Mouse (Mus musculus): ENCODE results near the gene Kctd4.

Kctd4 gene

GRCm38 (mm10) chr14:75992371-75992770 lies 37.6 kb downstream of the Kctd4 start:
- no peak for DNase-seq

- no peak for DNase-seq
Observed at GRCm38 (mm10) chr14:75998082-75998481, 43.3 kb downstream of the Kctd4 start.

- no peak for DNase-seq
Observed at GRCm38 (mm10) chr14:76001781-76002180, 47.0 kb downstream of the Kctd4 start.

DNA sequence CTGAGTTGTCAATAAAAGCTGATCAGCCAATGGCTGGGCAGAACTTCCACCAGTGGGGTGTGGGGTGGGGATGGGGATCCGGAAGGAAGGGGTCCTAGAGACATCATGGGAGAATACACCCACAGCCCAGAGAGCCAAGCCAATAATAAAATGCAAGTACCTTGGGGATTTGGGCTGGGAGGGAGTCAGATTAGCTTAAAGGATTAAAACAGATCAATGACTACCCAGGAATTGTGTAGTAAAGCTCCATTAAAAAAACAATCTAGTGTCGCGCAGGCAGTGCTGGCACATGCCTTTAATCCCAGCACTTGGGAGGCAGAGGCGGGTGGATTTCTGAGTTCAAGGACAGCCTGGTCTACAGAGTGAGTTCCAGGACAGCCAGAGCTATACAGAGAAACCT lies 50.2 kb downstream of the Kctd4 start:
- no peak for DNase-seq

DNA sequence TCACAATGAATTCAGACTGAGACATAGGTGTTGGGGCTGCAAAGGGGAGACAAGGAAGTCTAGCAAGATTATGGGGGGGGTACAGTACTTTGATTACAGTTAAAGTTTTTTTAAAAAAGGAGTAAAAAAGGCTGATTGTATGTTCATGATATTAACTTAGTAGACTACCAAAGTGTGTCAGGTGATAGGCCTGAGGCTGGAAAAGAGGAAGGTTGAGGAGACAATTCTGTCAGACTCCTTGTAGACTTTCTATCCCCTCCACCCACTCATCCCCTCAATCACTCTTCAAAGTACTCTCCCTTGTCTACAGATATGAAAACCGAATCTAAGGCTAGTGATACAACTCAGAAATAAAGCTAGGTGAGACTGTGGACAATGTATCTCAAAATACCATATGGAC lies 53.4 kb downstream of the Kctd4 start:
- no peak for DNase-seq

DNA sequence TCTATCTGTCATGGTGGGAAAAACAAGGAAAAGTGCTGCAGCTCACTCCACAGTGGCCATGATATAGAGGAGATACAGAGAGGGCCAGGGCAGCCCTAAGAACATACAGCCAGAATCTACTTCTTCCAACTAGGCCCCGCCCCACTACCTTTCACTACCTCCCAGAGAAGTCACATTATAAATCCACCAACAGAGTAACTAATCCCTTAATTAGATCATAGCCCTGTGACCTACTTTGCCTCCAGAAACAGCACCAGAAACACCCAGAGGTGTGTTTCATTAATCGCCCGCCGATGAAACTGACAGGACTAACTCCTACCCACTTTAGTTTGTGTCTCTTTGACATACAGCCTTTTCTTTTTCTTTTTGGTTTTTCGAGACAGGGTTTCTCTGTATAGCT lies 54.4 kb downstream of the Kctd4 start:
- DNase-seq, result no peak

DNA sequence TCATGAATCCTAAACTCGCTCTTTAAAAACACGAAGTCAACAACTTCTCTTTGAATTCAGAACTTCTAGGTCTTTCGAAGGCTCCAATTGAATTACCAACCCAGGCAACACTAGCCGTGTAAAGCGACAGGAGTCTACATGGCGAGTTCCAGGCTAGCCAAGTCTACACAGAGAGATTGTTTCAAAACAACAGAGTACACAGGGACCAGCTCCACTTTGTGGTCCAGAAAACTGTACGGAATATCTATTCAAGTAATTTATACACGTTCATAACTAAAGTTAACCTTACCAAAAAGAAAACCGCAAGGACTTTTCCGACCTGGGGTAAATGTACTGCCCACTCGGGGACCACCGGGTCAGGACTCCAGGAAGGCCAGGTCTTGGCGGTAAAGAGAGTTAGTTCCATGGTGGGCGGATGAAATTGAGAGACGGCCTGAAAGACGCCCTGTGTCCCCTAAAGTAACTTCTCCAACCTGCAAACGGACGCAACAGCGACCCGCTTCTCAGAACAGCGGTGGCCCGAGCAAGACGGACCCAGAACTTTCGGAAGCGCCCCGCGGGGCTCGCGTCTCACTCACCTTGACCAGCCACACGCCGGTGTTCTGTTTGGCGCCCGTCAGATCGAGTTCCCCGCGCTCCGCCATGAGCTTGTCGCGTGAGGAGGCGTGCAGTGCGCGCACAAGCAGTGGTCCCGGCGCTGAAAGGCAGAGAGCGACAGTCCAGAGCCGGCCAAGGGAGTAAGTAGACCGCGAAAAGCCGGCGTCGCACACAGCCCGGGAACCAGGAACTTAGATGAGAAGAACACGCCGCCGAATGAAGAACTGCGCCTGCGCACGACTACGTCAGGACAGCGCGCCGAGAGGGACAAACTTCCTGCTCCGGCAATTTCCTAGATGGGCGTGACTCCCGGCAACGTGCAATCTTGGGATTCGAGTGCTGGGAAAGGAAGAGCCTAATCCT lies 55.6 kb downstream of the Kctd4 start, which contains the start of gene Gtf2f2:
Gtf2f2 (minus strand) TSS at position 764 of the 960 bp plus-strand sequence.
- peak; percentile 94 for DNase-seq

DNA sequence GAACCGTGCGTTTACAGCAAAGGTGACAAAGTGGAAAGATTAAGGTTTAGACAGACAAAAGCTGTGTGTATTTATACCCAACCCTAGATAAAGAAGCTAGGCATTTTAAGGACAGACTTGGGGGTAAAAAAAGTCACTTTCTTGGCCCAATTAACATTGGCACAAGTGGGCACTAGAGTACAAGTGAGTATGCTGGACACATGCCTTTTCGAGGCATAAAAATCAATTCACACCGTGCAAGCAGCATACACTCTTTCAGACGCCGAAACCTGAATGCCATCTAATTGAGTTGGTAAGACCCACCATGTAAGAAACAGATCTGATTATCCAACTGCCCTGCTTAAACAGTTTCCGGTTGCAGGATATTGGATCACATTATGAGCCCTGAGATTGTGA lies 56.3 kb downstream of the Kctd4 start:
- no peak for DNase-seq

DNA sequence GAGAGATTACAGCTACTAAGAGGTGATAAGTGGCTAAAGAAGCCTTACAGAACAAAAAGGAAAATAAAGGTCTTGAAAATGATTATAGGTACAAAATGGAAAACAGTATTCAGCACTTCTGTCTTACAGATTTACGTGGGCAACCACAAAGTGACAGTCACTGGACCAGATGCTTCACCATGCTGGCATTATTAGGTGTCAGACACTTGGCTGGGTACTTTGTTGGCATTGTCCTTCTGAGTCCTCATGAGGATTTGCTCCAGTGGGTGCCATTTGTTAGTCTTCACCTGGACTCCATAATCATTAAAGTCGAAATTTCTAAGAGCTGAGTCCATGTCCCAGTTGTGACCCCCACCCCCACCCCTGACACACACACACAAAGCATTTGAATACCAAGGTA lies 59.5 kb downstream of the Kctd4 start:
- DNase-seq, result no peak

Measured in thymus, postnatal 14 days (tissue).